Mouse (Mus musculus) forebrain, postnatal 0 days (tissue): ENCODE measurements around the gene Syne2. TPM values are rescaled to one million over a fixed set of nuclear protein-coding genes. Genes with fewer than 3 reads are reported as not detected.

Experiments used
- ATAC-seq: fragments of 200-750 bp; cut with Nextera tagmentation; 2 replicates; pipeline ENCODE4 v1.8.0; 2017; ENCODE audit warnings: mild to moderate bottlenecking, moderate library complexity
- DNase-seq: peaks from one replicate; pipeline ENCODE4 v3.0.0-alpha.2; 2015
- H3K27ac ChIP-seq: fragments of 300-500 bp; sonication (generic); 2 replicates; pipeline ENCODE4 v1.5.1; 2014; ENCODE audit warnings: low read depth, mild to moderate bottlenecking, antibody characterized with exemption, low read length, moderate library complexity, mixed read lengths
- H3K27me3 ChIP-seq: fragments of 300-500 bp; sonication (generic); 2 replicates; pipeline ENCODE4 v1.6.1; 2014; ENCODE audit warnings: mild to moderate bottlenecking, low read length, mixed read lengths; ENCODE audit not compliant: insufficient read depth
- H3K36me3 ChIP-seq: fragments of 300-500 bp; sonication (generic); 2 replicates; pipeline ENCODE4 v1.6.1; 2014; ENCODE audit warnings: mild to moderate bottlenecking, moderate library complexity; ENCODE audit not compliant: insufficient read depth
- H3K4me1 ChIP-seq: fragments of 300-500 bp; sonication (generic); 2 replicates; pipeline ENCODE4 v1.6.1; 2014; ENCODE audit warnings: antibody characterized with exemption; ENCODE audit not compliant: insufficient read depth
- H3K4me2 ChIP-seq: fragments of 300-500 bp; sonication (generic); 2 replicates; pipeline ENCODE4 v1.6.1; 2014; ENCODE audit warnings: low read depth, mild to moderate bottlenecking, moderate library complexity
- H3K4me3 ChIP-seq: fragments of 300-500 bp; sonication (generic); 2 replicates; pipeline ENCODE4 v1.5.1; 2014; ENCODE audit warnings: low read depth, low read length, mixed read lengths
- H3K9ac ChIP-seq: fragments of 300-500 bp; sonication (generic); 2 replicates; pipeline ENCODE4 v1.6.1; 2014; ENCODE audit warnings: mild to moderate bottlenecking
- H3K9me3 ChIP-seq: fragments of 300-500 bp; sonication (generic); 2 replicates; pipeline ENCODE4 v1.6.1; 2016; ENCODE audit warnings: low read length
- CTCF ChIP-seq: sonication (generic); IDR thresholded peaks from 2 replicates; pipeline ENCODE4 v1.5.1; 2016; ENCODE audit warnings: antibody characterized with exemption, control low read depth, low read depth
- WGBS: fragments of 180-500 bp; shearing (Covaris S2); extraction: QIAGEN DNeasy Blood & Tissue Kit; methylation state at CpG from one replicate; pipeline ENCODE4 v1.1.7; 2014; 5-methylcytosine and 5-hydroxymethylcytosine counted together
- polyA plus RNA-seq: library from polyadenylated mRNA; unstranded; fragments of >200 nt; fragmentation: Nextera tagmentation; extraction: Ambion mirVana; gene quantifications from 2 replicates; pipeline ENCODE4 v1.2.1, GENCODE M21; 2015
- total RNA-seq: library from RNA; depleted of rRNA; stranded (reverse); fragments of >200 nt; gene quantifications from 2 replicates; pipeline ENCODE4 v1.2.3, GENCODE M21; 2014

The Syne2 gene
- total and polyA plus RNA-seq, 2 experiments from 2014 or later: 27.0 to 63.5 TPM

DNA sequence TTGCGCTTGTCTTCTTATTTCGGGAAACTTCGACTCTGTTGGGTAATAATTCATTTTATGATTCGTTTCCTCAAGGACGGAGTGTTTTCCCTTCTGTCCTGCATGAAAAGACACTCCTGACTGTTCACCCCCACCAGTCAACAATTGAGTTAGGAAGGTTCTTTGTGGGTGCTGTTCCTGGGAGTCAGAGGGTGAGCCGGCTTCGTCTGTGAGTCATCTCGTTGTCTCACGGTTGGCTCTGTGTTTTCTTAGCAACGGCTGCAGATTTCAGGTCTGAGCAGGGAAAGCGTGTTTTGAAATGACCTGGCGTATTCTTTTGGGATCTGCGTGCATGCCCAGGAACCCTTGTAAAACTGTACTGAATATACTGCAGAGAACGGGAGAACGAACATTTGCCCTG, 9.8 kb downstream of the Syne2 start:
- Histone ChIP-seq H3K4me1 (no peaks in the 10 kb centered on the region), H3K4me3 (no peak overlapping the region), H3K4me2 (no peak overlapping the region), H3K9me3 (no peaks in the 10 kb centered on the region), H3K27me3 (no peaks in the 10 kb centered on the region), H3K36me3 (no peaks in the 10 kb centered on the region), H3K27ac (no peak overlapping the region), H3K9ac (no peak overlapping the region)
- DNase-seq (no peak), ATAC-seq (no peak)
- no peak for TF ChIP-seq CTCF
- 85% methylated on average over 15 of the region's 15 CpGs for WGBS

DNA sequence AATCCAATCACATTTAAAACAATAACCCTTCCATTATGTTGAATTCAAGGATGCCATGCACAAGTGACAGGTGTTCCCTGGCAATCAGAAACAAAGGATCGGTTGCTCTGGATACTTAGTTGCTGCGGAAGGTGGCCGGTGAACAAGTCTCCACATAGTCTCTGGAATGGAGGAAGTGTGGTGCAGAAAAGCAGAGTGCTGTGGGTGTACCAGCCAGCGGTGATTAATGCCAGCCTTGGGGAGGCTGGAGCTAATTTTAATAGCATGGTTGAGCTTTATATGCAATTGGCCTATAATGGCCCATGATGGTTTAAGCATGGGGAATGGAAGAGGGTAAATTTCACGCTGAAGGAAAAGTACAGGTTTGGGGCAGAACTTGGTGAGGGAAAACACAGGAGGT, 11.7 kb downstream of the Syne2 start:
- Histone ChIP-seq H3K4me2 (no peak overlapping the region), H3K9me3 (no peaks in the 10 kb centered on the region), H3K27me3 (no peaks in the 10 kb centered on the region), H3K27ac (no peak overlapping the region), H3K36me3 (no peaks in the 10 kb centered on the region), H3K4me3 (no peak overlapping the region), H3K4me1 (no peaks in the 10 kb centered on the region), H3K9ac (no peak overlapping the region)
- no peak for DNase-seq
- no peak for TF ChIP-seq CTCF
- no peak for ATAC-seq
- WGBS: 78% methylated on average over 5 of the region's 5 CpGs

DNA sequence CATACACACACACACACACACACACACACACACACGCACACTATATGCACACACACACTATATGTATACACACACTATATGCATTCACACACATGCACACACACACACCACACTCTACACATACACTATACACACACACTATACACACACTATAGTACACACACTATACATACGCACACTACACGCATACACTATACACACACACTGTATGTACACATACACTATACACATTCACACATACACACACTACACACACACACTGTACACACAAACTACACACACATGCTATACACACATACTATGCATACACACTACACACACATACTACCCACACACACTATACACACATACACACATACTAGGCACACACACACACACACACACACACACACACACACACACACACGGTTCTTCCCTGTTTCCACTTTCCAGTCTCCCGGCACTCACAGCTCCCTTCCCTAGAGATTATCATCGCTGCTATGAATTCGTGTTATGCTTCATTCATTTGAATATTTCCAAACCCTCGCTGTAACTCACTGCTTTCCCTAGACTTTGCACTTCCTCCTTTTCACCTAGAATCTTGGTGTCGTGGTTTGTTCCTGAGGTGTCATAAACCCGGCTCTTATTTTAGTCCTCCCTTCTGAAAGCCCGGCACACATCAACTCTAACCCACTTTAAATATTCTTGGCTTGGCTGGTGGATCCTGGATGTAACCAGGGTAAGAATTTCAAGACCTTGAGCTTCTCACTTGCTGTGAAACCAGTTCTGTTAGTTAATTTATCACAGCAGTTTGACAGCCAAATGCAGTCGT, 15.4 kb downstream of the Syne2 start:
- no peak overlapping the region for H3K4me2 ChIP-seq

DNA sequence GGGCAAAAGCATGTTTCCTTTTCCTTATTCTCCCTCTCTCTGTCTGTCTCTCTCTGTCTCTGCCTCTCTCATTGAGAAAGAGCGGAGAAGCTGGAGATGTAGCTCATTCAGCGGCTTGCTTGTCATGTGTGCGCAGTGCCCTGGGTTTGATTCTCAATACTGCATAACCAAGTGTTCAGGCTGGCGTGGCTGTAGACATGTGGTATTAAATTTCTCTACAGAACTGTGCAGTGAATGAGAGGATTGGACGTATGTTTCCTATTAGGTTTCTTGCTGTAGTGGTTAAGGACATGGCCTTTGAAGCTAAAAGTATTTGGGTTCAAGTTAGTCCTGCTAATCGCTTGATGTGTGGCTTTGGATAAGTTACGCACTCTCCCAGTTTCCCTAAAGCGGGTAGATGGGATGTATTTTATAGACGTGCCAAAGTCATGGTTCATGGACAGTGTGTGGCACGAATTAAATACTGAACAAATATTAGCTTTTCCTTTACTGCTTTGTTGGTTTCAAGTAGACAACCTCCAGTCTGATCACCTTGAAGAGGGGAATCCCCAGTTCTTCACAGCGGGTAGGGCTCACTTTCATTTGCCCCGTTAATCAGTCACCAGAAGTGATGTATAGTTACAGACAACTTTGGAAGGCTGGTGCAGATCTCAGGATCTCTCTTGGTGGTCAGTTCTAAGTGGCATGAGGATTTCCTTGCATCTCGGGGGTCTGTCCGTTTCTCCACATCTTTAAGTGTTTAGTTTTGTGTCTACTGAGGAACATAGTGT, 16.2 kb downstream of the Syne2 start:
- WGBS: 74% methylated on average over 14 of the region's 14 CpGs
- Histone ChIP-seq H3K4me1 (0 out of 2 replicates have a peak, but pooled peaks cover under 1% of the 10 kb centered on the region), H3K9ac (no peak overlapping the region), H3K9me3 (no peaks in the 10 kb centered on the region), H3K36me3 (no peaks in the 10 kb centered on the region), H3K4me2 (no peak overlapping the region), H3K27me3 (no peaks in the 10 kb centered on the region), H3K27ac (no peak overlapping the region), H3K4me3 (no peak overlapping the region)
- ATAC-seq (no peak), DNase-seq (no peak)
- no peak for TF ChIP-seq CTCF

More for the DNA sequence above, 15.4 kb downstream of the Syne2 start:
- Histone ChIP-seq H3K4me3 (no peak overlapping the region), H3K36me3 (no peaks in the 10 kb centered on the region), H3K9me3 (no peaks in the 10 kb centered on the region), H3K27me3 (no peaks in the 10 kb centered on the region), H3K9ac (no peak overlapping the region), H3K4me1 (no peaks in the 10 kb centered on the region), H3K27ac (no peak overlapping the region)
- no peak for DNase-seq
- peak; percentile 29 for ATAC-seq
- no peak for TF ChIP-seq CTCF
- WGBS: 68% methylated on average over 12 of the region's 12 CpGs

DNA sequence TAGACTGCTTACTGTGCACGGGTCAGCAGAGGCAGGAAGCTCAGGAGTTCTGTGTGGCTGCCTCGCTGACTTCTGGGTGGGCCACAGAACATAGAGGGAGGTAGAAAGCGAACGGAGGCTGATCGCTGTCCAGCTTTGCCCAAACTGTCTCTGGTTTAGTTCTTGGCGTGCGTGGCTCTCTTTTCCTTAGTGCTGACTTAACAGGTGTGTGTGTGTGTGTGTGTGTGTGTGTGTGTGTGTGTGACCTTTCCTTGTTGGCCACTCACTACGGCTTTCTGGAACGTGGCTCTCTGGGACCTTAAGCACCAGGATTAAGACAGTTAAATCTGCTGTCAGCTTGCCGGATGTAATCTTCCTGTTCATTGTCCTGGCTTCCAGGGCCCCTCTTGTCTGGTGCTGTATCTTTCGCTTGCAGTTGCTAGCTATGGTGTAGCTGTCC, 18.6 kb downstream of the Syne2 start:
- TF ChIP-seq CTCF: no peak
- Histone ChIP-seq H3K9me3 (no peaks in the 10 kb centered on the region), H3K9ac (no peak overlapping the region), H3K27me3 (no peaks in the 10 kb centered on the region), H3K27ac (no peak overlapping the region), H3K4me1 (0 out of 2 replicates have a peak, but pooled peaks cover 4% of the 10 kb centered on the region), H3K36me3 (no peaks in the 10 kb centered on the region), H3K4me2 (no peak overlapping the region), H3K4me3 (no peak overlapping the region)
- ATAC-seq (no peak), DNase-seq (no peak)
- 36% methylated on average over 11 of the region's 11 CpGs for WGBS

DNA sequence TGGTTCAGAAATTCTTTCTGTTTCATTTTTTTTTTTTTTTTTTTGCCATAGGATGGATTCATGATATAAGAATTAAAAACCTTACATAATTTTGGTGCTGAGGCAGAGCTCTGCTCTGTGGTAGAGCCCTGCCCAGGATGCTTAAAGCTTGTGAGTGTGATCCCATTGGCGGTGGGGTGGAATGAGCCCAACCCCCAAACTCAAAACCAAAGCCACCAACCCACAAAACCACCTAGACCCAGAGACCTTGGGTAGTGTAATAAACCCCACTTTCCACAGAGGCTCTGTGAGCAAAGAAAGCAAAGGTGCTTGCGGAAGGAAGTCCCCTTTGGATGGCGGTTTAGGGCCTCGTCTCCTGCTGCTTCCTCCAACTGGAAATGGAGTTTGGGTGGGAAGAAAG, 19.5 kb downstream of the Syne2 start:
- DNase-seq (no peak), ATAC-seq (no peak)
- Histone ChIP-seq H3K27ac (no peak overlapping the region), H3K27me3 (no peaks in the 10 kb centered on the region), H3K4me3 (no peak overlapping the region), H3K4me2 (no peak overlapping the region), H3K9me3 (no peaks in the 10 kb centered on the region), H3K36me3 (no peaks in the 10 kb centered on the region), H3K9ac (no peak overlapping the region), H3K4me1 (0 out of 2 replicates have a peak, but pooled peaks cover 4% of the 10 kb centered on the region)
- WGBS: 82% methylated on average over 4 of the region's 4 CpGs
- TF ChIP-seq CTCF: no peak
